24 mouse cellular contexts compared by ENCODE assay signal in the genomic region with DNA sequence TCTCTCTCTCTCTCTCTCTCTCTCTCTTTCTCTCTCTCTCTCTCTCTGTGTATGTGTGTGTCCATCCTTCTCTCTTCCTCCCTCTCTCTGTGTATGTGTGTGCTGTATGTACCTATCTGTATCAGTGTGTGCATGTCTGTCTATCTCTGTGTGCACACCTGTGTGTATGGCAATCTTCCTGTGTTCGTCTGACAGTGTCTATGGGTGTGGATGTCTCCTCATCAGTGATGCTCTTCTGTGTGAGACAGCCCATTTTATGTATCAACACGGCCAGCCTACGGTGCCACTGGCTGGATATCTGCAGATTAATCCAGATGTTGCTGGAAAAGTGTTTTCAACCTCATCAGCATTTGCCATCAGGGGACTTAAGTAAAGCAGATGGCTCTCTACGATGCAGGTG.
"Had no signal": no experiment of that assay in that cellular context is flagged by ENCODE, and none has a peak within 500 bp of the region (broad histone marks: within the 10 kb centered on the region; RNA-seq: fewer than 3 reads in every experiment).

No protein-coding gene starts in this region.

- H3K9ac ChIP-seq: intestine, embryonic 15.5 days; kidney, embryonic 15.5 days; limb, embryonic 12.5 days; limb, embryonic 15.5 days; midbrain, embryonic 12.5 days; midbrain, embryonic 15.5 days; neural tube, embryonic 12.5 days; neural tube, embryonic 15.5 days had no signal

- H3K4me2 ChIP-seq: intestine, embryonic 15.5 days; kidney, embryonic 15.5 days; limb, embryonic 12.5 days; limb, embryonic 15.5 days; midbrain, embryonic 12.5 days; midbrain, embryonic 15.5 days; neural tube, embryonic 12.5 days; neural tube, embryonic 15.5 days had no signal

- H3K27ac ChIP-seq: intestine, embryonic 15.5 days; kidney, embryonic 15.5 days; left cerebral cortex, adult 2 months; limb, embryonic 12.5 days; limb, embryonic 15.5 days; midbrain, embryonic 12.5 days; midbrain, embryonic 15.5 days; neural tube, embryonic 12.5 days; neural tube, embryonic 15.5 days had no signal

- ATAC-seq: intestine, embryonic 15.5 days; midbrain, embryonic 15.5 days had no signal

- DNase-seq: kidney, adult 11 months; kidney, adult 8-10 months; kidney, postnatal 10 days; kidney, postnatal 36 days; layer of hippocampus, postnatal 36 days; left cerebral cortex, postnatal 4 days; lung, adult 2 months; lung, postnatal 14 days; lung, postnatal 4 days; right cerebral cortex, adult 18-20 months; right cerebral cortex, postnatal 25 days; spleen, adult 18-20 months; thymus, adult 2 months; thymus, postnatal 14 days; thymus, postnatal 4 days had no signal

- H3K36me3 ChIP-seq: intestine, embryonic 15.5 days; kidney, embryonic 15.5 days; limb, embryonic 12.5 days; limb, embryonic 15.5 days; midbrain, embryonic 12.5 days; midbrain, embryonic 15.5 days; neural tube, embryonic 12.5 days; neural tube, embryonic 15.5 days had no signal

- H3K4me1 ChIP-seq: intestine, embryonic 15.5 days; midbrain, embryonic 12.5 days; midbrain, embryonic 15.5 days; neural tube, embryonic 12.5 days; neural tube, embryonic 15.5 days had no signal

- H3K27me3 ChIP-seq: intestine, embryonic 15.5 days; kidney, embryonic 15.5 days; limb, embryonic 12.5 days; limb, embryonic 15.5 days; midbrain, embryonic 15.5 days; neural tube, embryonic 12.5 days; neural tube, embryonic 15.5 days had no signal

- H3K9me3 ChIP-seq: intestine, embryonic 15.5 days; kidney, embryonic 15.5 days; limb, embryonic 12.5 days; limb, embryonic 15.5 days; midbrain, embryonic 12.5 days; midbrain, embryonic 15.5 days; neural tube, embryonic 12.5 days; neural tube, embryonic 15.5 days had no signal

- H3K4me3 ChIP-seq: intestine, embryonic 15.5 days; kidney, embryonic 15.5 days; left cerebral cortex, adult 2 months; limb, embryonic 12.5 days; limb, embryonic 15.5 days; midbrain, embryonic 12.5 days; midbrain, embryonic 15.5 days; neural tube, embryonic 12.5 days; neural tube, embryonic 15.5 days had no signal
